Mouse (Mus musculus) kidney, embryonic 16.5 days (tissue): ENCODE results near the gene Pknox2. TPM values are rescaled to one million over a fixed set of nuclear protein-coding genes. Genes with fewer than 3 reads are reported as not detected.

ENCODE experiments used
- ATAC-seq: fragments of 200-750 bp; cut with Nextera tagmentation; 2 replicates; pipeline ENCODE4 v1.8.0; 2017; ENCODE audit warnings: moderate TSS enrichment; ENCODE audit not compliant: low FRiP score, low TSS enrichment
- H3K27ac ChIP-seq: fragments of 300-500 bp; sonication (generic); 2 replicates; pipeline ENCODE4 v1.5.1; 2014; ENCODE audit warnings: low read length
- H3K27me3 ChIP-seq: fragments of 300-500 bp; sonication (generic); 2 replicates; pipeline ENCODE4 v1.6.1; 2014; ENCODE audit warnings: low read length, control low read depth, mixed read lengths; ENCODE audit not compliant: insufficient read depth
- H3K36me3 ChIP-seq: fragments of 300-500 bp; sonication (generic); 2 replicates; pipeline ENCODE4 v1.6.1; 2014; ENCODE audit warnings: low read length, control low read depth, mixed read lengths; ENCODE audit not compliant: insufficient read depth
- H3K4me1 ChIP-seq: fragments of 300-500 bp; sonication (generic); 2 replicates; pipeline ENCODE4 v1.6.1; 2014; ENCODE audit warnings: low read length, control low read depth, mixed read lengths; ENCODE audit not compliant: insufficient read depth
- H3K4me2 ChIP-seq: fragments of 300-500 bp; sonication (generic); replicated peaks from 2 replicates; pipeline ENCODE4 v1.6.1; 2014; ENCODE audit warnings: low read depth, low read length
- H3K4me3 ChIP-seq: fragments of 300-500 bp; sonication (generic); 2 replicates; pipeline ENCODE4 v1.5.1; 2014; ENCODE audit warnings: mild to moderate bottlenecking, low read length
- H3K9ac ChIP-seq: fragments of 300-500 bp; sonication (generic); replicated peaks from 2 replicates; pipeline ENCODE4 v1.6.1; 2014; ENCODE audit warnings: low read length
- H3K9me3 ChIP-seq: fragments of 300-500 bp; sonication (generic); 2 replicates; pipeline ENCODE4 v1.6.1; 2016; ENCODE audit warnings: low read length, control low read depth
- WGBS: fragments of 180-500 bp; shearing (Covaris S2); extraction: QIAGEN DNeasy Blood & Tissue Kit; methylation state at CpG from one replicate; pipeline ENCODE4 v1.1.7; 2014; 5-methylcytosine and 5-hydroxymethylcytosine counted together
- polyA plus RNA-seq: library from polyadenylated mRNA; unstranded; fragments of >200 nt; fragmentation: Nextera tagmentation; extraction: Ambion mirVana; gene quantifications from 2 replicates; pipeline ENCODE4 v1.2.1, GENCODE M21; 2015

Gene Pknox2
- polyA plus RNA-seq, 1 experiment from 2014 or later, result 11.0 TPM

DNA sequence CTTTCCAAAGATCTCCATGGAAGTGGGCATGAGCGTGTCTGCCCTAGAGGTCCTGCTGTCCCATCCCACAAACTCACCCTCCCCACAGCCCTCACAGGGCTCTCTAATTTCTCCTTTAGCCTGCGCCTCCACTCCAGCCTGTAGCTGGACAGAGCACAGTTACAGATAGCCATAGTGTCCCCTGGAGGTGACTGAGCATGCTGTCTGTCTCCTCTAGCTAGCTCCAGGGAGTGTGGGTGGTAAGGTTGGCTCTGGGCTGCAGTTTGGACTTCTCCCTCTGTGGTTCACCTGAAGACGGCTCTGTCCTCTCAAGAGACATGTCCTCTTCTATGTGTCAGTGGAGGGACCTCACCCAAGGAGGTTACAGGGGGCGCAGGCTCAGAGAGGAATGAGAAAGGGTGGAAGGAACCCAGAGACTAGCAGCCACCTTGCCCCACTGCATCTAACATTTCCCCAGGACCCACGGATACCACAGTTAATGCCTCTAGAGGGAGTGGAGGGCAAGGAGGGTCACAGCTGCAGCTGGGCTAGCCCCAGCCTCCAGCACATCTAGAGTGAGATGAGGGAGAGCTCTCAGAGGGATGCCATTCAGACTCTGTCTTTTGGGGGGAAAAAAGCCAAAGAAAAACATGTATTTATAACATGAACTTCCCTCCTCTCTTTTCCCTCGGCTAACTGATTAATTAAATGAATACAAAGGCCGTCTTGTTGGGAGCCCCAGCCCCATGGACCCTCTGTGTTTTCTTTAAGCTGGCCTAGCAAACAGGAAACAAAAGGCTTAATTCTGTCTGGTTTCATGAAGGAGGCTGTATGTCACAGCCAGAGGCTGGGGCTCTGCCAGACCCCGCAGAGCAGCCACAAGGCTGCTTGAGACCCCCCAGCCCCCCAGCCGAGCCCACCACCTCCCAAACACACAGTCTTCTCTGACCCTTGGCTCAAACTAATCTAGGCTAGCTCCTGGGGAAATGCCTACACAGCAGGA, 32.6 kb downstream of the Pknox2 start:
- Histone ChIP-seq H3K4me2 (no peak overlapping the region), H3K9me3 (no peaks in the 10 kb centered on the region), H3K9ac (0 out of 2 replicates have a peak overlapping the region, but pooled peaks have one; percentile 33), H3K27ac (peak overlapping the region; percentile 69), H3K27me3 (no peaks in the 10 kb centered on the region), H3K4me1 (peaks cover 21% of the 10 kb centered on the region), H3K4me3 (no peak overlapping the region), H3K36me3 (no peaks in the 10 kb centered on the region)
- 36% methylated on average over 9 of the region's 9 CpGs for WGBS
- peak; percentile 85 for ATAC-seq

GRCm38 (mm10) chr9:37107546-37107945, 39.7 kb downstream of the Pknox2 start:
- Histone ChIP-seq H3K4me3 (no peak overlapping the region), H3K27me3 (no peaks in the 10 kb centered on the region), H3K9ac (no peak overlapping the region), H3K9me3 (no peaks in the 10 kb centered on the region), H3K4me1 (peaks cover 8% of the 10 kb centered on the region), H3K36me3 (no peaks in the 10 kb centered on the region), H3K4me2 (no peak overlapping the region), H3K27ac (no peak overlapping the region)
- 67% methylated on average over 2 of the region's 2 CpGs for WGBS
- ATAC-seq, result no peak

DNA sequence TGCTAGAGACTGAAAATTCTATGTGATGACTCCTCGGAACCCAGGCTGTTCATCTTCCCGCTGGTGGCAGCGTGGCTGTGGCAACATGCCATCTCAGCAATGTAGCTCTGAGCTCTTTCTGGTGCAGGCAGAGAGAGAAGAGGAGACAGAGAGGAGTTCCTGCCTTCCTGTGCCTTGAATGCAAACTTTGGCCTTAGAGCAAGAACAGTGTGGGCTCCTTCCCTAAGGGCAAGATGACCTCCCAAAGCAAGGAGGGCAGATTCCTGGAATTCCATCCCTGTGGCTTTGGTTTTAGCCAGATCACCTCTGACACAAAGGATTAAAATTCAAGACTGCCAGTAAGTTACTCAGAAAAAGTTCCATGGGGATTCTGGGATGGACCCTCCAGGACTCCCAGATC, 40.4 kb downstream of the Pknox2 start:
- Histone ChIP-seq H3K4me1 (peaks cover 9% of the 10 kb centered on the region), H3K4me2 (no peak overlapping the region), H3K27ac (peak overlapping the region; percentile 48; the same call in 1 of the 2 replicates), H3K27me3 (no peaks in the 10 kb centered on the region), H3K4me3 (no peak overlapping the region), H3K9me3 (no peaks in the 10 kb centered on the region), H3K36me3 (no peaks in the 10 kb centered on the region), H3K9ac (no peak overlapping the region)
- ATAC-seq, result peak; percentile 62; the same call in 1 of the 2 replicates
- 62% methylated on average over 3 of the region's 3 CpGs for WGBS

DNA sequence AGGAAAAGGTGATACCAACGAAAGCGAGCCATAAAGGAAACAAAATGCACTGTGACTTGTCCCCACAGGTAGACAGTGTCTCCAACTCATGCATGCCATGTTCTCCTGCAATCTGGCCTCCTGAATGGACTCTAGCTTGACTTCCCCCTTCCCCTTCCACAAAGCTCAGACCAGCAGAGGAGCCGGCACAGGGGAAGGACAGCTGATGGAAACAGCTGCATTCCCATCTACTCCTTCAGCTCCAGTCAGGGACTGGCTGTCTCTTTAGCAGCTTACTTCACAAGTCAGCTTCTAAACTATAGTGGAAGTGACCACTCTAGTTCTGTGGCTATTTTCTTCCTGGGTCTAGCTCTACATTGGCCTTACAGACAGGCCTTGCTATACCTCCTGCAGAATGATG, 43.0 kb downstream of the Pknox2 start:
- H3K9me3 ChIP-seq, result no peaks in the 10 kb centered on the region
- no peak overlapping the region for H3K9ac ChIP-seq
- ATAC-seq, result no peak
- whole genome bisulfite sequencing, result 75% methylated on average over 3 of the region's 3 CpGs
- H3K27ac ChIP-seq, result no peak overlapping the region
- no peak overlapping the region for H3K4me2 ChIP-seq
- H3K4me1 ChIP-seq, result peaks cover 33% of the 10 kb centered on the region
- H3K36me3 ChIP-seq, result no peaks in the 10 kb centered on the region
- no peak overlapping the region for H3K4me3 ChIP-seq
- no peaks in the 10 kb centered on the region for H3K27me3 ChIP-seq

- H3K27ac ChIP-seq, result no peak overlapping the region
- WGBS, result 57% methylated on average over 5 of the region's 5 CpGs
- ATAC-seq, result no peak
Observed at GRCm38 (mm10) chr9:37103778-37104177, 43.4 kb downstream of the Pknox2 start.

DNA sequence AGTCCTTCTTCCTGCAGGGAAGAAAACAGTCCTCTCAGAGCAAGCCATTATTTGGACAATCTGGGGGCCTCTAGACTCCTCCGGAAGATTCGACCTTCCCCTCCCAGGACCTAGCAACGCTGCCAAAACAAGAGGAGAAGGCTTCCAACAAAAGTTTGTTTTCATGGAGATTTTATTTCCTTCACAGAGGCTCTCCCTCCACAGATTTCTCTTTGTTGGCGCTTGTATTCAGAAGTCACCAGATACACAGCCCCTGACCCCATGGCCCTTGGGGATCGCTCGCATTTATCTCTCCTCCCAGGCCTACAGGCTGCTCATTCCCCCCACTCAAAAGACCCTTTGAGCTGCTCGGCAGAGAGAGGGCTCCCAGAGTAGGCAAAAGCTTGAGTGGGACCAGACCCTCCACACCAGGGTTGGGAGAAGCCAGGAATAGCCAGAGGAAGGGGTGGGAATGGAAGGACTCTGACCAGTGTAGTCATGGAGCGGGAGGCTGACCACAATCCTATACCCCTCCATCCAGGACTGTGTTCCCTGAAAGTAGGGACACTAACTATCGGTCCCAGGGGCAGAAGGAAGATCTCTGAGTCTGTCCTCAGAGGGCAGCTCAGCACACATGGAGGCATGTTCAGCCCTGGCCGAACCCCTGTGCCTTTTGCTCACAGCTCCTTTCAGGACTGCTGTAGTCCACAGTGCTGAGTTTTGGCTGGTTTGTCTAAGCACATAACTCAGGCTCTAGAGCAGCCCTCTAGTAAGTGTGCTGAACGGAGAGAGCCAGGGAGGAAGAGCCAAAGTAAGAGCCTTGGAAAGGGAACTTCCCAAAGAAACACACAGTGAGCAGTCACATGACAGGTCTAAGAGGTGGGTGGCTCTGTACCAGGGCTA, 45.9 kb downstream of the Pknox2 start:
- Histone ChIP-seq H3K9ac (0 out of 2 replicates have a peak overlapping the region, but pooled peaks have one; percentile 12), H3K4me1 (peaks cover 25% of the 10 kb centered on the region), H3K27me3 (no peaks in the 10 kb centered on the region), H3K9me3 (no peaks in the 10 kb centered on the region), H3K4me3 (no peak overlapping the region), H3K27ac (peak overlapping the region; percentile 88), H3K4me2 (no peak overlapping the region), H3K36me3 (no peaks in the 10 kb centered on the region)
- WGBS, result 30% methylated on average over 11 of the region's 11 CpGs
- peak; percentile 57 for ATAC-seq

More at GRCm38 (mm10) chr9:37103778-37104177, 43.4 kb downstream of the Pknox2 start:
- Histone ChIP-seq H3K9me3 (no peaks in the 10 kb centered on the region), H3K4me1 (peaks cover 33% of the 10 kb centered on the region), H3K4me2 (no peak overlapping the region), H3K36me3 (no peaks in the 10 kb centered on the region), H3K27me3 (no peaks in the 10 kb centered on the region), H3K9ac (no peak overlapping the region), H3K4me3 (no peak overlapping the region)

DNA sequence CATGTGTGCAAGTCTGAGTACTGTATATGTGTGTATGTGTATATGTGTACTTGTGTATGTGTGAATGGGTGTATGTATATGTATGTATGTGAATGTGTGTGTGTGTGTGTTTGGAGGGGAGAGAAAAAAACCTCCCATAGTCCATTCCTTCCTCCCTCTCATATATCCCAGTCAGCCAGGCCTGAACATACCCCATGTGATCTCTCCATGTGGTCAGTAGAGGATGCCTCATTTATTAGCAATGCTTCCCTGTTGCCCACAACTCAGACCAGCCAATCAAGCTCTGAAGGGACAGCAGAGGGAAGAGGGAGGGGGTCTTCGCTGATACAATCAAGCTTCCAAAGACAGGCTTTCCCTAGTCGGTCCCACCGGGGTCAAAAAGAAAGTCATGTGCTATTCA, 47.6 kb downstream of the Pknox2 start:
- no peak overlapping the region for H3K4me3 ChIP-seq
- 80% methylated on average over 3 of the region's 3 CpGs for WGBS
- no peak overlapping the region for H3K9ac ChIP-seq
- no peaks in the 10 kb centered on the region for H3K36me3 ChIP-seq
- peaks cover 32% of the 10 kb centered on the region for H3K4me1 ChIP-seq
- H3K4me2 ChIP-seq, result no peak overlapping the region
- ATAC-seq, result no peak
- H3K27ac ChIP-seq, result no peak overlapping the region
- no peaks in the 10 kb centered on the region for H3K27me3 ChIP-seq
- no peaks in the 10 kb centered on the region for H3K9me3 ChIP-seq

GRCm38 (mm10) chr9:37098600-37098999, 48.6 kb downstream of the Pknox2 start:
- Histone ChIP-seq H3K27me3 (no peaks in the 10 kb centered on the region), H3K27ac (no peak overlapping the region), H3K9ac (no peak overlapping the region), H3K4me3 (no peak overlapping the region), H3K9me3 (no peaks in the 10 kb centered on the region), H3K36me3 (no peaks in the 10 kb centered on the region), H3K4me2 (no peak overlapping the region), H3K4me1 (peaks cover 39% of the 10 kb centered on the region)
- ATAC-seq, result no peak
- WGBS, result 96% methylated on average over 3 of the region's 3 CpGs

- 55% methylated on average over 11 of the region's 11 CpGs for WGBS
- no peak for ATAC-seq
- peaks cover 43% of the 10 kb centered on the region for H3K4me1 ChIP-seq
- H3K27me3 ChIP-seq, result no peaks in the 10 kb centered on the region
- no peaks in the 10 kb centered on the region for H3K36me3 ChIP-seq
- H3K9ac ChIP-seq, result no peak overlapping the region
- no peak overlapping the region for H3K4me3 ChIP-seq
- no peak overlapping the region for H3K4me2 ChIP-seq
- no peak overlapping the region for H3K27ac ChIP-seq
- 0 out of 2 replicates have a peak, but pooled peaks cover 4% of the 10 kb centered on the region for H3K9me3 ChIP-seq
Observed at GRCm38 (mm10) chr9:37094230-37094990, 52.8 kb downstream of the Pknox2 start.
